Mouse (Mus musculus): ENCODE measurements around the gene Arhgap17. TPM values are rescaled to one million over a fixed set of nuclear protein-coding genes. Genes with fewer than 3 reads are reported as not detected.

Gene Arhgap17
- polyA plus RNA-seq (2014; fragmentation: Nextera tagmentation; extraction: Ambion mirVana) = 8.1 and 12.0 TPM in 2 replicates

GRCm38 (mm10) chr7:123369759-123370481 lies at the start of gene Arhgap17, which contains the start of gene Lcmt1:
Gene Arhgap17, minus strand, starts transcription at chr7:123369915.
Gene Lcmt1, plus strand, starts transcription at chr7:123369784.
- H3K4me3 ChIP-seq (replicated peaks; ENCODE audit: low read depth, low read length) = peak within 1 kb of the TSS; percentile 70
- peak within 1 kb of the TSS; percentile 87 for H3K27ac ChIP-seq (replicated peaks; ENCODE audit: low read depth, low read length)
- H3K4me2 ChIP-seq (ENCODE audit: low read length) = peak within 1 kb of the TSS; percentile 89
- no peaks in the 10 kb centered on the region for H3K9me3 ChIP-seq (ENCODE audit: control insufficient read depth, low read length)
- peak; percentile 96 for ATAC-seq (ENCODE audit: low FRiP score, low TSS enrichment)
- DNase-seq = peak; percentile 97
- WGBS = under 1% methylated on average over 64 of the region's 64 CpGs
- H3K9ac ChIP-seq (replicated peaks; ENCODE audit: low read length) = peak within 1 kb of the TSS; percentile 82
- H3K27me3 ChIP-seq (ENCODE audit: control insufficient read depth, insufficient read depth, low read length) = no peaks in the 10 kb centered on the region
- H3K36me3 ChIP-seq (ENCODE audit: control insufficient read depth, insufficient read depth, low read length) = no peaks in the 10 kb centered on the region
- peaks cover 26% of the 10 kb centered on the region for H3K4me1 ChIP-seq (ENCODE audit: control insufficient read depth, insufficient read depth, low read length)

GRCm38 (mm10) chr7:123417661-123418060 lies 47.9 kb upstream of the Arhgap17 start:
- Histone ChIP-seq H3K27me3 (ENCODE audit: control insufficient read depth, insufficient read depth, low read length) (no peaks in the 10 kb centered on the region), H3K36me3 (ENCODE audit: control insufficient read depth, insufficient read depth, low read length) (peaks cover 53% of the 10 kb centered on the region), H3K9me3 (ENCODE audit: control insufficient read depth, low read length) (no peaks in the 10 kb centered on the region), H3K9ac (replicated peaks; ENCODE audit: low read length) (no peak overlapping the region), H3K4me2 (ENCODE audit: low read length) (no peak overlapping the region), H3K27ac (replicated peaks; ENCODE audit: low read depth, low read length) (no peak overlapping the region), H3K4me3 (replicated peaks; ENCODE audit: low read depth, low read length) (no peak overlapping the region), H3K4me1 (ENCODE audit: control insufficient read depth, insufficient read depth, low read length) (no peaks in the 10 kb centered on the region)
- DNase-seq (no peak), ATAC-seq (ENCODE audit: low FRiP score, low TSS enrichment) (no peak)
- 82% methylated on average over 3 of the region's 3 CpGs for WGBS

GRCm38 (mm10) chr7:123416803-123417202 lies 47.1 kb upstream of the Arhgap17 start:
- no peak for ATAC-seq (ENCODE audit: low FRiP score, low TSS enrichment)
- Histone ChIP-seq H3K4me1 (ENCODE audit: control insufficient read depth, insufficient read depth, low read length) (no peaks in the 10 kb centered on the region), H3K27me3 (ENCODE audit: control insufficient read depth, insufficient read depth, low read length) (no peaks in the 10 kb centered on the region), H3K4me2 (ENCODE audit: low read length) (no peak overlapping the region), H3K36me3 (ENCODE audit: control insufficient read depth, insufficient read depth, low read length) (peaks cover 48% of the 10 kb centered on the region), H3K9me3 (ENCODE audit: control insufficient read depth, low read length) (no peaks in the 10 kb centered on the region), H3K9ac (replicated peaks; ENCODE audit: low read length) (no peak overlapping the region), H3K27ac (replicated peaks; ENCODE audit: low read depth, low read length) (no peak overlapping the region), H3K4me3 (replicated peaks; ENCODE audit: low read depth, low read length) (no peak overlapping the region)
- DNase-seq = no peak
- WGBS = 84% methylated on average over 4 of the region's 4 CpGs

- Histone ChIP-seq H3K4me2 (ENCODE audit: low read length) (no peak overlapping the region), H3K27ac (replicated peaks; ENCODE audit: low read depth, low read length) (no peak overlapping the region), H3K4me1 (ENCODE audit: control insufficient read depth, insufficient read depth, low read length) (no peaks in the 10 kb centered on the region), H3K9me3 (ENCODE audit: control insufficient read depth, low read length) (no peaks in the 10 kb centered on the region), H3K36me3 (ENCODE audit: control insufficient read depth, insufficient read depth, low read length) (peaks cover 32% of the 10 kb centered on the region), H3K9ac (replicated peaks; ENCODE audit: low read length) (no peak overlapping the region), H3K27me3 (ENCODE audit: control insufficient read depth, insufficient read depth, low read length) (no peaks in the 10 kb centered on the region), H3K4me3 (replicated peaks; ENCODE audit: low read depth, low read length) (no peak overlapping the region)
- DNase-seq (no peak), ATAC-seq (ENCODE audit: low FRiP score, low TSS enrichment) (no peak)
- 89% methylated on average over 3 of the region's 3 CpGs for WGBS
These were observed 42.4 kb upstream of the Arhgap17 start for GRCm38 (mm10) chr7:123412143-123412542.

GRCm38 (mm10) chr7:123411109-123411508 lies 41.4 kb upstream of the Arhgap17 start:
- H3K4me2 ChIP-seq (ENCODE audit: low read length) = no peak overlapping the region
- no peaks in the 10 kb centered on the region for H3K27me3 ChIP-seq (ENCODE audit: control insufficient read depth, insufficient read depth, low read length)
- DNase-seq (no peak), ATAC-seq (ENCODE audit: low FRiP score, low TSS enrichment) (no peak)
- no peak overlapping the region for H3K9ac ChIP-seq (replicated peaks; ENCODE audit: low read length)
- no peaks in the 10 kb centered on the region for H3K9me3 ChIP-seq (ENCODE audit: control insufficient read depth, low read length)
- H3K4me1 ChIP-seq (ENCODE audit: control insufficient read depth, insufficient read depth, low read length) = no peaks in the 10 kb centered on the region
- WGBS = 100% methylated on average over 1 of the region's 1 CpGs
- no peak overlapping the region for H3K4me3 ChIP-seq (replicated peaks; ENCODE audit: low read depth, low read length)
- H3K27ac ChIP-seq (replicated peaks; ENCODE audit: low read depth, low read length) = no peak overlapping the region
- peaks cover 37% of the 10 kb centered on the region for H3K36me3 ChIP-seq (ENCODE audit: control insufficient read depth, insufficient read depth, low read length)

- Histone ChIP-seq H3K9ac (replicated peaks; ENCODE audit: low read length) (no peak overlapping the region), H3K4me1 (ENCODE audit: control insufficient read depth, insufficient read depth, low read length) (no peaks in the 10 kb centered on the region), H3K4me2 (ENCODE audit: low read length) (no peak overlapping the region), H3K27ac (replicated peaks; ENCODE audit: low read depth, low read length) (no peak overlapping the region), H3K36me3 (ENCODE audit: control insufficient read depth, insufficient read depth, low read length) (peaks cover 43% of the 10 kb centered on the region), H3K4me3 (replicated peaks; ENCODE audit: low read depth, low read length) (no peak overlapping the region), H3K27me3 (ENCODE audit: control insufficient read depth, insufficient read depth, low read length) (no peaks in the 10 kb centered on the region), H3K9me3 (ENCODE audit: control insufficient read depth, low read length) (no peaks in the 10 kb centered on the region)
- WGBS = 96% methylated on average over 7 of the region's 7 CpGs
- DNase-seq (no peak), ATAC-seq (ENCODE audit: low FRiP score, low TSS enrichment) (no peak)
These were observed 40.8 kb upstream of the Arhgap17 start for GRCm38 (mm10) chr7:123410502-123410901.

- no peak for ATAC-seq (ENCODE audit: low FRiP score, low TSS enrichment)
- H3K36me3 ChIP-seq (ENCODE audit: control insufficient read depth, insufficient read depth, low read length) = peaks cover 63% of the 10 kb centered on the region
These were observed 37.3 kb upstream of the Arhgap17 start for GRCm38 (mm10) chr7:123406988-123407387.

GRCm38 (mm10) chr7:123405619-123406018 lies 35.9 kb upstream of the Arhgap17 start:
- 93% methylated on average over 3 of the region's 3 CpGs for whole genome bisulfite sequencing
- peaks cover 64% of the 10 kb centered on the region for H3K36me3 ChIP-seq (ENCODE audit: control insufficient read depth, insufficient read depth, low read length)
- no peaks in the 10 kb centered on the region for H3K9me3 ChIP-seq (ENCODE audit: control insufficient read depth, low read length)
- no peak overlapping the region for H3K27ac ChIP-seq (replicated peaks; ENCODE audit: low read depth, low read length)
- H3K4me1 ChIP-seq (ENCODE audit: control insufficient read depth, insufficient read depth, low read length) = no peaks in the 10 kb centered on the region
- ATAC-seq (ENCODE audit: low FRiP score, low TSS enrichment) = no peak
- H3K4me2 ChIP-seq (ENCODE audit: low read length) = no peak overlapping the region
- no peak for DNase-seq
- no peak overlapping the region for H3K9ac ChIP-seq (replicated peaks; ENCODE audit: low read length)
- H3K27me3 ChIP-seq (ENCODE audit: control insufficient read depth, insufficient read depth, low read length) = no peaks in the 10 kb centered on the region
- H3K4me3 ChIP-seq (replicated peaks; ENCODE audit: low read depth, low read length) = no peak overlapping the region

More at GRCm38 (mm10) chr7:123406988-123407387, 37.3 kb upstream of the Arhgap17 start:
- Histone ChIP-seq H3K9me3 (ENCODE audit: control insufficient read depth, low read length) (no peaks in the 10 kb centered on the region), H3K27ac (replicated peaks; ENCODE audit: low read depth, low read length) (no peak overlapping the region), H3K27me3 (ENCODE audit: control insufficient read depth, insufficient read depth, low read length) (no peaks in the 10 kb centered on the region), H3K4me2 (ENCODE audit: low read length) (no peak overlapping the region), H3K4me3 (replicated peaks; ENCODE audit: low read depth, low read length) (no peak overlapping the region), H3K4me1 (ENCODE audit: control insufficient read depth, insufficient read depth, low read length) (no peaks in the 10 kb centered on the region), H3K9ac (replicated peaks; ENCODE audit: low read length) (no peak overlapping the region)
- no peak for DNase-seq
- WGBS = 74% methylated on average over 4 of the region's 4 CpGs

GRCm38 (mm10) chr7:123404198-123404597 lies 34.5 kb upstream of the Arhgap17 start:
- WGBS = 92% methylated on average over 6 of the region's 6 CpGs
- Histone ChIP-seq H3K27me3 (ENCODE audit: control insufficient read depth, insufficient read depth, low read length) (no peaks in the 10 kb centered on the region), H3K36me3 (ENCODE audit: control insufficient read depth, insufficient read depth, low read length) (peaks cover 67% of the 10 kb centered on the region), H3K4me3 (replicated peaks; ENCODE audit: low read depth, low read length) (no peak overlapping the region), H3K9ac (replicated peaks; ENCODE audit: low read length) (no peak overlapping the region), H3K4me1 (ENCODE audit: control insufficient read depth, insufficient read depth, low read length) (no peaks in the 10 kb centered on the region), H3K27ac (replicated peaks; ENCODE audit: low read depth, low read length) (no peak overlapping the region), H3K4me2 (ENCODE audit: low read length) (no peak overlapping the region), H3K9me3 (ENCODE audit: control insufficient read depth, low read length) (no peaks in the 10 kb centered on the region)
- DNase-seq = no peak
- ATAC-seq (ENCODE audit: low FRiP score, low TSS enrichment) = no peak

All from midbrain, embryonic 14.5 days (tissue).